Mouse (Mus musculus): ENCODE data around the gene 4930523C07Rik.

4930523C07Rik gene

DNA sequence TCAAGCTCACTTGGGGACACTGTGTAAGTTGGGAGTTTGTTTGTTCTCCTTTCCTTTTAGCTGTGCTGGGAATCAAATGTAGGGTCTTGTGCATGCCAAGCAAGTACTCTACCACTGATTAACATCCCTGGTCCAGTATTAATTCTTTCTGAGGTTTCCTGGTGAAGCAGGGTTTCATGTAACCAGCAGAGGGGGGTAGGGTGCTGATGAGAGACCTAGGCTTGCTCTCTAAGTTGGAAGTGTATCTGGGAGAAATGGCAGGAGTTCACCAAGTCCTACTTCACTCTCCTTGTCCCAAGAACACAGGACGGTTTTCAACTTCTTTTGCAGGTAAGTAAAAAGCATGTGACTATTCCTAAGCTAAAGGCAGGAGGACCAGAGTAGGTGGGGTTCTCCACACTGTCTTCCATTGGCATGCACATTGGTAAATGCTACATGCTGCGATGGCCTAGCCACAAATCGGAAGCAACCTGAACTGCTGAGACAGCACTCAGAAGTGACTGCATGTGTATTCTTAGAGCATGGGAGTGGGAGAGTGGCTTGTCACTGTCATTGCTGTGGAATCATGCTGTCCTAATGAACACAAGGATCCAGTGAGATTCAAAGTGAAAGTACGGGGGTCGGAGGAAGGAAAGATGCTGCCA, 55.6 kb downstream of the 4930523C07Rik start:
- DNase-seq (ENCODE audit: low spot score) = no peak

DNA sequence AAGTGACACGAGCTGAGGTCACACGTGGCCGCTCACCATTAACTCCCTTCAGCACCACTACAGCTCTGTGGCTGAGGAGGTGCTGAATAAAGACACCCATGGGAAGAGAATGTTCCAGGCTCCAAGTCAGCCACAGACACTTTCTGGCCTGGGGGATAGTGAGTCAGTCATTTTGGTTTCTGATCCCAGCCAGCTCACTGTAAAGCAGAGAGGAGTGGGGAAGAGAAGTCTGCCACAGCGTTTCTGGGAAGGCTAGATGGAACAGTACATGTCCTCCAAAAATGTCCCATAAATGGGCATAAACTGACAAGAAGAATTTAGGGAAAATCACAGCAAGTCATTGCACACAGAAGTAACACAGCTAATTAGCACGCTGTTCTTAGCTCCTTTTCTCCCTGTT, 56.8 kb downstream of the 4930523C07Rik start:
- no peak for DNase-seq (ENCODE audit: low spot score)

DNA sequence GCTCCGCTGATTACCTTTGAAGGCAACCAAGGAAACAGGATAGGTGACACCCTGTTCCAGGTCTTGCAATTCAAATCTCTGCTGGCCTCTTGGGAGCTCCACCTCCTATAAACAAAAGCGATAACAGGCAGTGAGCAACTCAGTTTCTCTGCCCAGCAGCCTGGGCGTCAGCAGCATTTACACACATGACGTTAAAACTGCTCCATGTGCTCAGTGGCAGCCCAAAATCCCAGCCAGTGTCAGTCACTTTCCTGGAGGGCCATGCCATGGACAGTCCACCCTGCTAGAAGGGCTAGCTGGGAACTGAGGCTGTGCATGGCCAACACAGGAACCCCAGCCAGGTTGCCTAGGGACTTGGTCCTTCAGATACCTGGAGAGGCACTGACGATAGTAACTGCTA, 61.2 kb downstream of the 4930523C07Rik start:
- DNase-seq (ENCODE audit: low spot score) = no peak

DNA sequence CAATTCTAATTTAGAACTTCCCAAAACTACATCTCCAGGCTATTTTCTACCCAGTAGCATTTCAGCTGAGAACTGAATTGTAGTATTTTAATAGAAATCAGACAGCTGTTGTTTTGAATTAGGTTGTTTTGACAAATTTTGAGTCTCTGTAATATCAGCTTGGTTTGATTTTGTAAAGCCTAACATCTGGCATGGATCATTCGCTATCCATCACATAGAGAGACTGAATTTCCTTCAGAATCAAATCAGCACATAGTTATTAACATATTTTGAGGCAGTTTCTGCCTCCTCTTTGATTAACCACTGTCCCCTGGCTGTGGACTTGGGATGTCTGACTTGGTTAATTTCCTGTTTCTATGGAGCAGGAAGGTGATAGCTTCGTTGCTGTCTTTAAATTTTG, 64.4 kb downstream of the 4930523C07Rik start:
- no peak for DNase-seq (ENCODE audit: low spot score)

DNA sequence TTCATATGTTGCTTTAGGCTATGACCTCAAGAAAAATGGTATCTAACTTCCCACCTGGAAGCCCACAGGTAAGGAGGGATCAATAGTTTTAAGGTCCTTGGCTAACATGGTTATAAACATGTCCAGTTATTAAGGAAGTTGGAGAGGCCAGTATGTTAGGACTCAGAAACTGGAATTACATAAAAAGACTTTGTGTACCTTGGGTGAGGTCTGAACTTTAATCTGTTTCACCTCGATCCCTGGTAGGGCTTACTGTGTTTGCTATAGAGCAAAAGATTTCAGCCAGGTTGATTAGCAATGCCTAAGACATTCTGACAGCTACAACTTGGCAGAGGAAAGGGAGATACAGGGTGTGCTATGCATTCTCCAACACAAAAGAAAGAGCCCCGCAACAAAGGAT, 79.8 kb downstream of the 4930523C07Rik start:
- no peak for DNase-seq (ENCODE audit: low spot score)

Data from ovary, adult 18-20 months (tissue).